21 mouse cellular contexts compared by ENCODE assay signal in genomic region chr9:115192890-115193289, GRCm38 (mm10).
DNase-seq lines count a peak whose midpoint lies in the region; ATAC-seq and TF ChIP-seq lines count a peak whose summit lies in the region.
"Had no signal": no experiment of that assay in that cellular context is flagged by ENCODE, and none has a peak within 500 bp of the region (broad histone marks: within the 10 kb centered on the region; RNA-seq: fewer than 3 reads in every experiment).

No protein-coding gene starts in this region.

- H3K4me1 ChIP-seq in hindbrain, postnatal 0 days (ENCODE audit: insufficient read depth, low read length): no peaks in the 10 kb centered on the region
- H3K4me1 ChIP-seq in hindbrain, embryonic 10.5 days (replicated peaks): peaks cover 3% of the 10 kb centered on the region; the same call in 1 of the 2 replicates
- no peaks in the 10 kb centered on the region for H3K4me1 ChIP-seq in lung, embryonic 14.5 days (ENCODE audit: insufficient read depth)
- H3K4me1 ChIP-seq in ES-Bruce4 (ENCODE audit: control insufficient read depth, insufficient read depth, low read length): no peaks in the 10 kb centered on the region
- H3K4me1 ChIP-seq in liver, postnatal 0 days (ENCODE audit: insufficient read depth): no peaks in the 10 kb centered on the region
- H3K4me1 ChIP-seq: midbrain, embryonic 10.5 days had no signal

- no peak for TF ChIP-seq POLR2A in ES-Bruce4 (IDR thresholded peaks at IDR 0.05; ENCODE audit: insufficient read depth, low read length)

- H3K4me3 ChIP-seq in hindbrain, postnatal 0 days (ENCODE audit: low read length): no peak overlapping the region
- H3K4me3 ChIP-seq in hindbrain, embryonic 10.5 days: no peak overlapping the region
- no peak overlapping the region for H3K4me3 ChIP-seq in lung, embryonic 14.5 days (ENCODE audit: low read depth, low read length)
- H3K4me3 ChIP-seq in ES-Bruce4 (ENCODE audit: low read depth, low read length): no peak overlapping the region
- no peak overlapping the region for H3K4me3 ChIP-seq in liver, postnatal 0 days (ENCODE audit: low read depth, low read length)
- H3K4me3 ChIP-seq: embryonic facial prominence, embryonic 12.5 days; heart, embryonic 15.5 days; liver, embryonic 13.5 days; midbrain, embryonic 10.5 days; neural tube, embryonic 13.5 days had no signal

- no peak overlapping the region for H3K27ac ChIP-seq in hindbrain, postnatal 0 days
- H3K27ac ChIP-seq in hindbrain, embryonic 10.5 days: no peak overlapping the region
- H3K27ac ChIP-seq in lung, embryonic 14.5 days (ENCODE audit: low read depth): no peak overlapping the region
- H3K27ac ChIP-seq in ES-Bruce4 (ENCODE audit: insufficient read depth, low read length): no peak overlapping the region
- no peak overlapping the region for H3K27ac ChIP-seq in liver, postnatal 0 days (ENCODE audit: low read depth)
- H3K27ac ChIP-seq: embryonic facial prominence, embryonic 12.5 days; heart, embryonic 15.5 days; liver, embryonic 13.5 days; midbrain, embryonic 10.5 days; neural tube, embryonic 13.5 days had no signal

- H3K36me3 ChIP-seq in hindbrain, postnatal 0 days (ENCODE audit: insufficient read depth, low read length): no peaks in the 10 kb centered on the region
- no peaks in the 10 kb centered on the region for H3K36me3 ChIP-seq in hindbrain, embryonic 10.5 days
- H3K36me3 ChIP-seq in lung, embryonic 14.5 days (ENCODE audit: insufficient read depth): no peaks in the 10 kb centered on the region
- no peaks in the 10 kb centered on the region for H3K36me3 ChIP-seq in ES-Bruce4 (ENCODE audit: control insufficient read depth, insufficient read depth, low read length, poor library complexity, severe bottlenecking)
- no peaks in the 10 kb centered on the region for H3K36me3 ChIP-seq in liver, postnatal 0 days (replicated peaks; ENCODE audit: insufficient read depth, low read length)
- H3K36me3 ChIP-seq: embryonic facial prominence, embryonic 12.5 days; heart, embryonic 15.5 days; liver, embryonic 13.5 days; midbrain, embryonic 10.5 days; neural tube, embryonic 13.5 days had no signal

- H3K9ac ChIP-seq in hindbrain, postnatal 0 days (replicated peaks; ENCODE audit: low read length): no peak overlapping the region
- no peak overlapping the region for H3K9ac ChIP-seq in lung, embryonic 14.5 days
- no peak overlapping the region for H3K9ac ChIP-seq in ES-Bruce4 (ENCODE audit: low read depth, poor library complexity, severe bottlenecking)
- no peak overlapping the region for H3K9ac ChIP-seq in liver, postnatal 0 days (replicated peaks)
- H3K9ac ChIP-seq: embryonic facial prominence, embryonic 12.5 days; forebrain, postnatal 0 days; heart, embryonic 15.5 days; liver, embryonic 13.5 days; neural tube, embryonic 13.5 days had no signal

- ATAC-seq in hindbrain, postnatal 0 days: no peak
- ATAC-seq in lung, embryonic 14.5 days (ENCODE audit: insufficient read depth): no peak
- no peak for ATAC-seq in liver, postnatal 0 days
- ATAC-seq: forebrain, postnatal 0 days; inflammation-experienced regulatory T-cells, adult 6 months had no signal

- TF ChIP-seq EP300 in ES-Bruce4 (IDR thresholded peaks at IDR 0.05; ENCODE audit: insufficient read depth, low read depth, low read length): no peak
- TF ChIP-seq EP300 in liver, postnatal 0 days (IDR thresholded peaks at IDR 0.05; ENCODE audit: low read depth): no peak

- 0 out of 2 replicates have a peak, but pooled peaks have one; percentile 17 for TF ChIP-seq CTCF in hindbrain, postnatal 0 days (IDR thresholded peaks at IDR 0.05; ENCODE audit: low read depth)
- peak; percentile 34; the same call in 1 of the 2 replicates for TF ChIP-seq CTCF in lung, embryonic 14.5 days (IDR thresholded peaks at IDR 0.05; ENCODE audit: low read depth)
- TF ChIP-seq CTCF in ES-Bruce4 (IDR thresholded peaks at IDR 0.05; ENCODE audit: low read depth, low read length): peak; percentile 51
- peak; percentile 39 for TF ChIP-seq CTCF in liver, postnatal 0 days (IDR thresholded peaks at IDR 0.05; ENCODE audit: low read depth)

- no peak for DNase-seq in hindbrain, postnatal 0 days (ENCODE audit: low spot score)
- no peak for DNase-seq in hindbrain, embryonic 10.5 days (ENCODE audit: low spot score)
- DNase-seq in lung, embryonic 14.5 days: no peak
- no peak for DNase-seq in lung, postnatal 36 days
- DNase-seq in liver, postnatal 0 days: no peak
- DNase-seq in urinary bladder, adult 18-20 months (ENCODE audit: low spot score in 2 of 2): no peak
- DNase-seq in right cerebral cortex, postnatal 10 days (ENCODE audit: low spot score in 2 of 2): no peak
- DNase-seq: adrenal gland, postnatal 10 days; cerebellum, adult 18-20 months; forebrain, postnatal 0 days; heart, adult 11 months; liver, embryonic 13.5 days; lung, postnatal 14 days; right cerebral cortex, postnatal 25 days; thymus, adult 2 months had no signal

- no peaks in the 10 kb centered on the region for H3K27me3 ChIP-seq in hindbrain, postnatal 0 days (ENCODE audit: insufficient read depth, low read length)
- no peaks in the 10 kb centered on the region for H3K27me3 ChIP-seq in hindbrain, embryonic 10.5 days (ENCODE audit: insufficient read depth, poor library complexity, severe bottlenecking)
- no peaks in the 10 kb centered on the region for H3K27me3 ChIP-seq in lung, embryonic 14.5 days (ENCODE audit: insufficient read depth, low read length)
- H3K27me3 ChIP-seq in ES-Bruce4 (ENCODE audit: control insufficient read depth, insufficient read depth, low read length, poor library complexity, severe bottlenecking): no peaks in the 10 kb centered on the region
- H3K27me3 ChIP-seq in liver, postnatal 0 days (ENCODE audit: insufficient read depth, low read length): no peaks in the 10 kb centered on the region
- H3K27me3 ChIP-seq: embryonic facial prominence, embryonic 12.5 days; heart, embryonic 15.5 days; liver, embryonic 13.5 days; neural tube, embryonic 13.5 days had no signal

- H3K4me2 ChIP-seq in hindbrain, postnatal 0 days (ENCODE audit: low read depth, low read length): no peak overlapping the region
- no peak overlapping the region for H3K4me2 ChIP-seq in lung, embryonic 14.5 days
- no peak overlapping the region for H3K4me2 ChIP-seq in liver, postnatal 0 days (ENCODE audit: low read depth, low read length)
- H3K4me2 ChIP-seq: embryonic facial prominence, embryonic 12.5 days; heart, embryonic 15.5 days; liver, embryonic 13.5 days; neural tube, embryonic 13.5 days had no signal

- no peaks in the 10 kb centered on the region for H3K9me3 ChIP-seq in hindbrain, postnatal 0 days (ENCODE audit: low read length)
- no peaks in the 10 kb centered on the region for H3K9me3 ChIP-seq in hindbrain, embryonic 10.5 days
- H3K9me3 ChIP-seq in lung, embryonic 14.5 days (ENCODE audit: low read depth, low read length): no peaks in the 10 kb centered on the region
- H3K9me3 ChIP-seq in ES-Bruce4 (replicated peaks; ENCODE audit: control insufficient read depth, insufficient read depth, low read length, poor library complexity, severe bottlenecking): no peaks in the 10 kb centered on the region
- H3K9me3 ChIP-seq in liver, postnatal 0 days (ENCODE audit: low read length): no peaks in the 10 kb centered on the region
- H3K9me3 ChIP-seq: embryonic facial prominence, embryonic 12.5 days; heart, embryonic 15.5 days; liver, embryonic 13.5 days; midbrain, embryonic 10.5 days; neural tube, embryonic 13.5 days had no signal

- WGBS in hindbrain, postnatal 0 days: 71% methylated on average over 3 of the region's 3 CpGs
- 77% methylated on average over 3 of the region's 3 CpGs for WGBS in hindbrain, embryonic 10.5 days
- 68% methylated on average over 3 of the region's 3 CpGs for WGBS in lung, embryonic 14.5 days
- 78% methylated on average over 3 of the region's 3 CpGs for WGBS in liver, postnatal 0 days (ENCODE audit: insufficient replicate concordance)
